Mouse (Mus musculus): ENCODE measurements around the gene Pdp2. TPM values are rescaled to one million over a fixed set of nuclear protein-coding genes. Genes with fewer than 3 reads are reported as not detected.
"Not testable (repeated sequence)": the region's sequence is repeated elsewhere in the genome, so short reads cannot be mapped to it uniquely, and the experiment has no call there.

The Pdp2 gene
- polyA plus RNA-seq, 1 experiment from 2014 or later: 10.6 TPM

- Histone ChIP-seq H3K27ac (ENCODE audit: low read depth, low read length) (no peak overlapping the region), H3K27me3 (replicated peaks; ENCODE audit: control insufficient read depth, insufficient read depth, low read length) (no peaks in the 10 kb centered on the region), H3K4me2 (no peak overlapping the region), H3K9me3 (ENCODE audit: control insufficient read depth, low read length) (no peaks in the 10 kb centered on the region), H3K4me3 (ENCODE audit: low read depth, low read length) (no peak overlapping the region), H3K36me3 (ENCODE audit: control insufficient read depth, insufficient read depth, low read length) (no peaks in the 10 kb centered on the region), H3K9ac (ENCODE audit: low read depth, low read length) (no peak overlapping the region), H3K4me1 (replicated peaks; ENCODE audit: control insufficient read depth, insufficient read depth, low read length) (no peaks in the 10 kb centered on the region)
- WGBS: 93% methylated on average over 5 of the region's 5 CpGs
- DNase-seq (ENCODE audit: low spot score) (no peak), ATAC-seq (replicated peaks; ENCODE audit: low FRiP score) (peak; percentile 25; the same call in 1 of the 2 replicates)
Observed at GRCm38 (mm10) chr8:104565457-104565798, 25.8 kb upstream of the Pdp2 start.

- Histone ChIP-seq H3K9ac (ENCODE audit: low read depth, low read length) (no peak overlapping the region), H3K27ac (ENCODE audit: low read depth, low read length) (no peak overlapping the region), H3K9me3 (ENCODE audit: control insufficient read depth, low read length) (no peaks in the 10 kb centered on the region), H3K4me2 (no peak overlapping the region), H3K4me1 (replicated peaks; ENCODE audit: control insufficient read depth, insufficient read depth, low read length) (0 out of 2 replicates have a peak, but pooled peaks cover 3% of the 10 kb centered on the region), H3K27me3 (replicated peaks; ENCODE audit: control insufficient read depth, insufficient read depth, low read length) (no peaks in the 10 kb centered on the region), H3K36me3 (ENCODE audit: control insufficient read depth, insufficient read depth, low read length) (no peaks in the 10 kb centered on the region), H3K4me3 (ENCODE audit: low read depth, low read length) (no peak overlapping the region)
- ATAC-seq (replicated peaks; ENCODE audit: low FRiP score): no peak
- no peak for DNase-seq (ENCODE audit: low spot score)
- 47% methylated on average over 1 of the region's 1 CpGs for WGBS
Observed at GRCm38 (mm10) chr8:104569559-104569958, 21.7 kb upstream of the Pdp2 start.

- Histone ChIP-seq H3K9me3 (ENCODE audit: control insufficient read depth, low read length) (no peaks in the 10 kb centered on the region), H3K36me3 (ENCODE audit: control insufficient read depth, insufficient read depth, low read length) (no peaks in the 10 kb centered on the region), H3K27ac (ENCODE audit: low read depth, low read length) (no peak overlapping the region), H3K9ac (ENCODE audit: low read depth, low read length) (peak overlapping the region; percentile 67), H3K27me3 (replicated peaks; ENCODE audit: control insufficient read depth, insufficient read depth, low read length) (no peaks in the 10 kb centered on the region), H3K4me1 (replicated peaks; ENCODE audit: control insufficient read depth, insufficient read depth, low read length) (0 out of 2 replicates have a peak, but pooled peaks cover 3% of the 10 kb centered on the region), H3K4me2 (peak overlapping the region; percentile 97), H3K4me3 (ENCODE audit: low read depth, low read length) (peak overlapping the region; percentile 62)
- ATAC-seq (replicated peaks; ENCODE audit: low FRiP score): peak; percentile 83
- 3% methylated on average over 26 of the region's 26 CpGs for WGBS
- DNase-seq (ENCODE audit: low spot score): peak; percentile 82
Observed at GRCm38 (mm10) chr8:104570436-104571343, 20.6 kb upstream of the Pdp2 start.

GRCm38 (mm10) chr8:104576820-104577219 lies 14.4 kb upstream of the Pdp2 start:
- no peak overlapping the region for H3K9ac ChIP-seq (ENCODE audit: low read depth, low read length)
- no peaks in the 10 kb centered on the region for H3K27me3 ChIP-seq (replicated peaks; ENCODE audit: control insufficient read depth, insufficient read depth, low read length)
- no peak overlapping the region for H3K4me3 ChIP-seq (ENCODE audit: low read depth, low read length)
- no peak for DNase-seq (ENCODE audit: low spot score)
- H3K4me2 ChIP-seq: no peak overlapping the region
- no peaks in the 10 kb centered on the region for H3K4me1 ChIP-seq (replicated peaks; ENCODE audit: control insufficient read depth, insufficient read depth, low read length)
- H3K36me3 ChIP-seq (ENCODE audit: control insufficient read depth, insufficient read depth, low read length): no peaks in the 10 kb centered on the region
- no peaks in the 10 kb centered on the region for H3K9me3 ChIP-seq (ENCODE audit: control insufficient read depth, low read length)
- ATAC-seq (replicated peaks; ENCODE audit: low FRiP score): no peak
- H3K27ac ChIP-seq (ENCODE audit: low read depth, low read length): no peak overlapping the region
- 87% methylated on average over 3 of the region's 3 CpGs for whole genome bisulfite sequencing

GRCm38 (mm10) chr8:104577606-104578005 lies 13.6 kb upstream of the Pdp2 start:
- H3K9me3 ChIP-seq (ENCODE audit: control insufficient read depth, low read length); H3K36me3 ChIP-seq (ENCODE audit: control insufficient read depth, insufficient read depth, low read length); H3K27ac ChIP-seq (ENCODE audit: low read depth, low read length); H3K4me1 ChIP-seq (replicated peaks; ENCODE audit: control insufficient read depth, insufficient read depth, low read length); H3K4me3 ChIP-seq (ENCODE audit: low read depth, low read length); H3K4me2 ChIP-seq; ATAC-seq (replicated peaks; ENCODE audit: low FRiP score); H3K9ac ChIP-seq (ENCODE audit: low read depth, low read length); H3K27me3 ChIP-seq (replicated peaks; ENCODE audit: control insufficient read depth, insufficient read depth, low read length); DNase-seq (ENCODE audit: low spot score): not testable (repeated sequence)
- 72% methylated on average over 17 of the region's 17 CpGs for WGBS

- no peaks in the 10 kb centered on the region for H3K4me1 ChIP-seq (replicated peaks; ENCODE audit: control insufficient read depth, insufficient read depth, low read length)
- WGBS: 51% methylated on average over 1 of the region's 1 CpGs
- H3K4me3 ChIP-seq (ENCODE audit: low read depth, low read length): no peak overlapping the region
- ATAC-seq (replicated peaks; ENCODE audit: low FRiP score): no peak
- H3K4me2 ChIP-seq: no peak overlapping the region
- H3K27ac ChIP-seq (ENCODE audit: low read depth, low read length): no peak overlapping the region
- no peaks in the 10 kb centered on the region for H3K36me3 ChIP-seq (ENCODE audit: control insufficient read depth, insufficient read depth, low read length)
- H3K9me3 ChIP-seq (ENCODE audit: control insufficient read depth, low read length): no peaks in the 10 kb centered on the region
- no peaks in the 10 kb centered on the region for H3K27me3 ChIP-seq (replicated peaks; ENCODE audit: control insufficient read depth, insufficient read depth, low read length)
- H3K9ac ChIP-seq (ENCODE audit: low read depth, low read length): no peak overlapping the region
- no peak for DNase-seq (ENCODE audit: low spot score)
Observed at GRCm38 (mm10) chr8:104584522-104584921, 6.7 kb upstream of the Pdp2 start.

- Histone ChIP-seq H3K4me1 (replicated peaks; ENCODE audit: control insufficient read depth, insufficient read depth, low read length) (peaks cover 7% of the 10 kb centered on the region), H3K9ac (ENCODE audit: low read depth, low read length) (no peak overlapping the region), H3K4me2 (no peak overlapping the region), H3K36me3 (ENCODE audit: control insufficient read depth, insufficient read depth, low read length) (peaks cover 10% of the 10 kb centered on the region), H3K27me3 (replicated peaks; ENCODE audit: control insufficient read depth, insufficient read depth, low read length) (no peaks in the 10 kb centered on the region), H3K27ac (ENCODE audit: low read depth, low read length) (no peak overlapping the region), H3K9me3 (ENCODE audit: control insufficient read depth, low read length) (no peaks in the 10 kb centered on the region), H3K4me3 (ENCODE audit: low read depth, low read length) (no peak overlapping the region)
- WGBS: 76% methylated on average over 3 of the region's 3 CpGs
- no peak for DNase-seq (ENCODE audit: low spot score)
- ATAC-seq (replicated peaks; ENCODE audit: low FRiP score): no peak
Observed at GRCm38 (mm10) chr8:104590284-104590683, 967 bp upstream of the Pdp2 start.

GRCm38 (mm10) chr8:104591856-104592255 lies 605 bp downstream of the Pdp2 start:
- Histone ChIP-seq H3K4me1 (replicated peaks; ENCODE audit: control insufficient read depth, insufficient read depth, low read length) (peaks cover 11% of the 10 kb centered on the region), H3K4me3 (ENCODE audit: low read depth, low read length) (peak overlapping the region; percentile 56), H3K36me3 (ENCODE audit: control insufficient read depth, insufficient read depth, low read length) (peaks cover 13% of the 10 kb centered on the region), H3K27me3 (replicated peaks; ENCODE audit: control insufficient read depth, insufficient read depth, low read length) (no peaks in the 10 kb centered on the region), H3K4me2 (peak overlapping the region; percentile 81), H3K9ac (ENCODE audit: low read depth, low read length) (peak overlapping the region; percentile 60), H3K27ac (ENCODE audit: low read depth, low read length) (peak overlapping the region; percentile 14; the same call in 1 of the 2 replicates), H3K9me3 (ENCODE audit: control insufficient read depth, low read length) (no peaks in the 10 kb centered on the region)
- WGBS: 5% methylated on average over 9 of the region's 9 CpGs
- DNase-seq (ENCODE audit: low spot score): no peak
- no peak for ATAC-seq (replicated peaks; ENCODE audit: low FRiP score)

- Histone ChIP-seq H3K4me2 (peak overlapping the region; percentile 81), H3K36me3 (ENCODE audit: control insufficient read depth, insufficient read depth, low read length) (peaks cover 13% of the 10 kb centered on the region), H3K9ac (ENCODE audit: low read depth, low read length) (no peak overlapping the region), H3K27me3 (replicated peaks; ENCODE audit: control insufficient read depth, insufficient read depth, low read length) (no peaks in the 10 kb centered on the region), H3K4me3 (ENCODE audit: low read depth, low read length) (peak overlapping the region; percentile 56), H3K9me3 (ENCODE audit: control insufficient read depth, low read length) (no peaks in the 10 kb centered on the region), H3K27ac (ENCODE audit: low read depth, low read length) (no peak overlapping the region), H3K4me1 (replicated peaks; ENCODE audit: control insufficient read depth, insufficient read depth, low read length) (peaks cover 11% of the 10 kb centered on the region)
- ATAC-seq (replicated peaks; ENCODE audit: low FRiP score) (no peak), DNase-seq (ENCODE audit: low spot score) (no peak)
- 74% methylated on average over 6 of the region's 6 CpGs for WGBS
Observed at GRCm38 (mm10) chr8:104592566-104592965, 1.3 kb downstream of the Pdp2 start.
